Mouse (Mus musculus): ENCODE results near the gene Ppef1. TPM values are rescaled to one million over a fixed set of nuclear protein-coding genes. Genes with fewer than 3 reads are reported as not detected.

The Ppef1 gene
- polyA plus RNA-seq, 1 experiment from 2014 or later, result 0.51 TPM

- Histone ChIP-seq H3K4me3 (ENCODE audit: low read depth, low read length) (no peak overlapping the region), H3K9ac (ENCODE audit: low read depth, low read length) (no peak overlapping the region), H3K27me3 (ENCODE audit: control insufficient read depth, insufficient read depth, low read depth, low read length) (no peaks in the 10 kb centered on the region; the same call in 1 of the 2 replicates), H3K27ac (ENCODE audit: low read length) (no peak overlapping the region), H3K4me2 (ENCODE audit: low read length) (no peak overlapping the region), H3K4me1 (ENCODE audit: control insufficient read depth, insufficient read depth, low read length) (peaks cover 8% of the 10 kb centered on the region; the same call in 1 of the 2 replicates), H3K9me3 (replicated peaks; ENCODE audit: control insufficient read depth, low read length, poor library complexity, severe bottlenecking) (no peaks in the 10 kb centered on the region), H3K36me3 (ENCODE audit: control insufficient read depth, insufficient read depth, low read length) (no peaks in the 10 kb centered on the region)
- ATAC-seq, result no peak
- WGBS, result 100% methylated on average over 2 of the region's 2 CpGs
Observed at GRCm38 (mm10) chrX:160603316-160603715, 132.2 kb downstream of the Ppef1 start.

- H3K27me3 ChIP-seq (ENCODE audit: control insufficient read depth, insufficient read depth, low read depth, low read length), result no peaks in the 10 kb centered on the region; the same call in 1 of the 2 replicates
- H3K4me2 ChIP-seq (ENCODE audit: low read length), result no peak overlapping the region
- WGBS, result 96% methylated on average over 1 of the region's 1 CpGs
- no peak overlapping the region for H3K27ac ChIP-seq (ENCODE audit: low read length)
- no peaks in the 10 kb centered on the region for H3K9me3 ChIP-seq (replicated peaks; ENCODE audit: control insufficient read depth, low read length, poor library complexity, severe bottlenecking)
- ATAC-seq, result no peak
- H3K9ac ChIP-seq (ENCODE audit: low read depth, low read length), result no peak overlapping the region
- H3K36me3 ChIP-seq (ENCODE audit: control insufficient read depth, insufficient read depth, low read length), result no peaks in the 10 kb centered on the region
- no peak overlapping the region for H3K4me3 ChIP-seq (ENCODE audit: low read depth, low read length)
- H3K4me1 ChIP-seq (ENCODE audit: control insufficient read depth, insufficient read depth, low read length), result peaks cover 8% of the 10 kb centered on the region; the same call in 1 of the 2 replicates
Observed at GRCm38 (mm10) chrX:160602770-160603169, 132.8 kb downstream of the Ppef1 start.

- H3K4me1 ChIP-seq (ENCODE audit: control insufficient read depth, insufficient read depth, low read length), result peaks cover 8% of the 10 kb centered on the region; the same call in 1 of the 2 replicates
- WGBS, result 35% methylated on average over 3 of the region's 3 CpGs
- no peak for ATAC-seq
- no peaks in the 10 kb centered on the region for H3K36me3 ChIP-seq (ENCODE audit: control insufficient read depth, insufficient read depth, low read length)
- H3K9me3 ChIP-seq (replicated peaks; ENCODE audit: control insufficient read depth, low read length, poor library complexity, severe bottlenecking), result no peaks in the 10 kb centered on the region
- H3K9ac ChIP-seq (ENCODE audit: low read depth, low read length), result no peak overlapping the region
- no peaks in the 10 kb centered on the region; the same call in 1 of the 2 replicates for H3K27me3 ChIP-seq (ENCODE audit: control insufficient read depth, insufficient read depth, low read depth, low read length)
- H3K4me2 ChIP-seq (ENCODE audit: low read length), result no peak overlapping the region
- no peak overlapping the region for H3K4me3 ChIP-seq (ENCODE audit: low read depth, low read length)
- H3K27ac ChIP-seq (ENCODE audit: low read length), result no peak overlapping the region
Observed at GRCm38 (mm10) chrX:160601053-160601452, 134.5 kb downstream of the Ppef1 start.

GRCm38 (mm10) chrX:160598562-160599458 lies 136.8 kb downstream of the Ppef1 start:
- peak overlapping the region; percentile 37; the same call in 1 of the 2 replicates for H3K27ac ChIP-seq (ENCODE audit: low read length)
- H3K36me3 ChIP-seq (ENCODE audit: control insufficient read depth, insufficient read depth, low read length), result no peaks in the 10 kb centered on the region
- H3K27me3 ChIP-seq (ENCODE audit: control insufficient read depth, insufficient read depth, low read depth, low read length), result no peaks in the 10 kb centered on the region; the same call in 1 of the 2 replicates
- no peak overlapping the region for H3K9ac ChIP-seq (ENCODE audit: low read depth, low read length)
- WGBS, result 36% methylated on average over 3 of the region's 3 CpGs
- ATAC-seq, result peak; percentile 92
- H3K4me2 ChIP-seq (ENCODE audit: low read length), result no peak overlapping the region
- no peak overlapping the region for H3K4me3 ChIP-seq (ENCODE audit: low read depth, low read length)
- H3K4me1 ChIP-seq (ENCODE audit: control insufficient read depth, insufficient read depth, low read length), result peaks cover 8% of the 10 kb centered on the region; the same call in 1 of the 2 replicates
- no peaks in the 10 kb centered on the region for H3K9me3 ChIP-seq (replicated peaks; ENCODE audit: control insufficient read depth, low read length, poor library complexity, severe bottlenecking)

GRCm38 (mm10) chrX:160598055-160598454 lies 137.5 kb downstream of the Ppef1 start:
- no peak for ATAC-seq
- Histone ChIP-seq H3K27me3 (ENCODE audit: control insufficient read depth, insufficient read depth, low read depth, low read length) (no peaks in the 10 kb centered on the region; the same call in 1 of the 2 replicates), H3K9me3 (replicated peaks; ENCODE audit: control insufficient read depth, low read length, poor library complexity, severe bottlenecking) (no peaks in the 10 kb centered on the region), H3K36me3 (ENCODE audit: control insufficient read depth, insufficient read depth, low read length) (no peaks in the 10 kb centered on the region), H3K4me1 (ENCODE audit: control insufficient read depth, insufficient read depth, low read length) (peaks cover 8% of the 10 kb centered on the region; the same call in 1 of the 2 replicates), H3K4me2 (ENCODE audit: low read length) (no peak overlapping the region), H3K4me3 (ENCODE audit: low read depth, low read length) (no peak overlapping the region), H3K27ac (ENCODE audit: low read length) (no peak overlapping the region), H3K9ac (ENCODE audit: low read depth, low read length) (no peak overlapping the region)
- 73% methylated on average over 2 of the region's 2 CpGs for WGBS

- H3K4me3 ChIP-seq (ENCODE audit: low read depth, low read length), result no peak overlapping the region
- no peaks in the 10 kb centered on the region for H3K9me3 ChIP-seq (replicated peaks; ENCODE audit: control insufficient read depth, low read length, poor library complexity, severe bottlenecking)
- H3K4me1 ChIP-seq (ENCODE audit: control insufficient read depth, insufficient read depth, low read length), result no peaks in the 10 kb centered on the region
- H3K4me2 ChIP-seq (ENCODE audit: low read length), result no peak overlapping the region
- no peak for ATAC-seq
- H3K27me3 ChIP-seq (ENCODE audit: control insufficient read depth, insufficient read depth, low read depth, low read length), result no peaks in the 10 kb centered on the region
- H3K9ac ChIP-seq (ENCODE audit: low read depth, low read length), result no peak overlapping the region
- H3K27ac ChIP-seq (ENCODE audit: low read length), result 0 out of 2 replicates have a peak overlapping the region, but pooled peaks have one; percentile 38
- no peaks in the 10 kb centered on the region for H3K36me3 ChIP-seq (ENCODE audit: control insufficient read depth, insufficient read depth, low read length)
- 72% methylated on average over 6 of the region's 6 CpGs for WGBS
Observed at GRCm38 (mm10) chrX:160592933-160593332, 142.6 kb downstream of the Ppef1 start.

- no peak overlapping the region for H3K4me2 ChIP-seq (ENCODE audit: low read length)
- no peaks in the 10 kb centered on the region for H3K36me3 ChIP-seq (ENCODE audit: control insufficient read depth, insufficient read depth, low read length)
- no peak overlapping the region for H3K9ac ChIP-seq (ENCODE audit: low read depth, low read length)
- H3K4me3 ChIP-seq (ENCODE audit: low read depth, low read length), result no peak overlapping the region
- WGBS, result 94% methylated on average over 7 of the region's 7 CpGs
- no peaks in the 10 kb centered on the region for H3K4me1 ChIP-seq (ENCODE audit: control insufficient read depth, insufficient read depth, low read length)
- H3K9me3 ChIP-seq (replicated peaks; ENCODE audit: control insufficient read depth, low read length, poor library complexity, severe bottlenecking), result no peaks in the 10 kb centered on the region
- peaks cover 7% of the 10 kb centered on the region for H3K27me3 ChIP-seq (ENCODE audit: control insufficient read depth, insufficient read depth, low read depth, low read length)
- no peak overlapping the region for H3K27ac ChIP-seq (ENCODE audit: low read length)
- no peak for ATAC-seq
Observed at GRCm38 (mm10) chrX:160590147-160590546, 145.4 kb downstream of the Ppef1 start.

- Histone ChIP-seq H3K27ac (ENCODE audit: low read length) (no peak overlapping the region), H3K4me2 (ENCODE audit: low read length) (no peak overlapping the region)
- WGBS, result 63% methylated on average over 4 of the region's 4 CpGs
Observed at GRCm38 (mm10) chrX:160588523-160588922, 147.0 kb downstream of the Ppef1 start.

GRCm38 (mm10) chrX:160585110-160585509 lies 150.5 kb downstream of the Ppef1 start:
- 88% methylated on average over 1 of the region's 1 CpGs for WGBS
- H3K4me1 ChIP-seq (ENCODE audit: control insufficient read depth, insufficient read depth, low read length), result no peaks in the 10 kb centered on the region
- H3K4me2 ChIP-seq (ENCODE audit: low read length), result no peak overlapping the region
- no peak overlapping the region for H3K9ac ChIP-seq (ENCODE audit: low read depth, low read length)
- H3K27me3 ChIP-seq (ENCODE audit: control insufficient read depth, insufficient read depth, low read depth, low read length), result peaks cover 7% of the 10 kb centered on the region
- ATAC-seq, result no peak
- H3K4me3 ChIP-seq (ENCODE audit: low read depth, low read length), result no peak overlapping the region
- no peaks in the 10 kb centered on the region for H3K9me3 ChIP-seq (replicated peaks; ENCODE audit: control insufficient read depth, low read length, poor library complexity, severe bottlenecking)
- no peaks in the 10 kb centered on the region for H3K36me3 ChIP-seq (ENCODE audit: control insufficient read depth, insufficient read depth, low read length)
- no peak overlapping the region for H3K27ac ChIP-seq (ENCODE audit: low read length)

More at GRCm38 (mm10) chrX:160588523-160588922, 147.0 kb downstream of the Ppef1 start:
- no peaks in the 10 kb centered on the region for H3K4me1 ChIP-seq (ENCODE audit: control insufficient read depth, insufficient read depth, low read length)
- ATAC-seq, result no peak
- H3K4me3 ChIP-seq (ENCODE audit: low read depth, low read length), result no peak overlapping the region
- peaks cover 7% of the 10 kb centered on the region for H3K27me3 ChIP-seq (ENCODE audit: control insufficient read depth, insufficient read depth, low read depth, low read length)
- no peak overlapping the region for H3K9ac ChIP-seq (ENCODE audit: low read depth, low read length)
- no peaks in the 10 kb centered on the region for H3K9me3 ChIP-seq (replicated peaks; ENCODE audit: control insufficient read depth, low read length, poor library complexity, severe bottlenecking)
- no peaks in the 10 kb centered on the region for H3K36me3 ChIP-seq (ENCODE audit: control insufficient read depth, insufficient read depth, low read length)
